Mouse (Mus musculus) liver, embryonic 15.5 days (tissue): ENCODE measurements around the gene D930048N14Rik. TPM values are rescaled to one million over a fixed set of nuclear protein-coding genes. Genes with fewer than 3 reads are reported as not detected.
"Not testable (repeated sequence)": the region's sequence is repeated elsewhere in the genome, so short reads cannot be mapped to it uniquely, and the experiment has no call there.

Experiments used
- ATAC-seq: fragments of 200-750 bp; cut with Nextera tagmentation; 2 replicates; pipeline ENCODE4 v1.8.0; 2017; ENCODE audit warnings: moderate number of reproducible peaks, mild to moderate bottlenecking, moderate library complexity; ENCODE audit not compliant: insufficient read depth
- H3K27ac ChIP-seq: fragments of 300-500 bp; sonication (generic); replicated peaks from 2 replicates; pipeline ENCODE4 v1.5.1; 2015; ENCODE audit warnings: mild to moderate bottlenecking, inconsistent platforms
- H3K27me3 ChIP-seq: fragments of 300-500 bp; sonication (generic); 2 replicates; pipeline ENCODE4 v1.6.1; 2015; ENCODE audit warnings: mild to moderate bottlenecking, inconsistent platforms
- H3K36me3 ChIP-seq: fragments of 300-500 bp; sonication (generic); replicated peaks from 2 replicates; pipeline ENCODE4 v1.6.1; 2015; ENCODE audit warnings: moderate library complexity, mild to moderate bottlenecking, inconsistent platforms
- H3K4me1 ChIP-seq: fragments of 300-500 bp; sonication (generic); replicated peaks from 2 replicates; pipeline ENCODE4 v1.6.1; 2015; ENCODE audit warnings: inconsistent platforms
- H3K4me2 ChIP-seq: fragments of 300-500 bp; sonication (generic); 2 replicates; pipeline ENCODE4 v1.6.1; 2015; ENCODE audit warnings: moderate library complexity, mild to moderate bottlenecking, inconsistent platforms
- H3K4me3 ChIP-seq: fragments of 300-500 bp; sonication (generic); replicated peaks from 2 replicates; pipeline ENCODE4 v1.5.1; 2015; ENCODE audit warnings: mild to moderate bottlenecking, inconsistent platforms
- H3K9ac ChIP-seq: fragments of 300-500 bp; sonication (generic); 2 replicates; pipeline ENCODE4 v1.6.1; 2015; ENCODE audit warnings: moderate library complexity, mild to moderate bottlenecking, inconsistent platforms
- H3K9me3 ChIP-seq: fragments of 300-500 bp; sonication (generic); replicated peaks from 2 replicates; pipeline ENCODE4 v1.6.1; 2016; ENCODE audit warnings: inconsistent platforms
- WGBS: fragments of 180-500 bp; shearing (Covaris S2); methylation state at CpG from one replicate; pipeline ENCODE4 v1.1.7; 2015; ENCODE audit warnings: mixed read lengths; ENCODE audit not compliant: insufficient replicate concordance; 5-methylcytosine and 5-hydroxymethylcytosine counted together
- polyA plus RNA-seq: library from polyadenylated mRNA; unstranded; fragments of >200 nt; fragmentation: Nextera tagmentation; extraction: Ambion mirVana; gene quantifications from 2 replicates; pipeline ENCODE4 v1.2.1, GENCODE M21; 2015

The D930048N14Rik gene
- 0.36 and 0.60 TPM in 2 replicates for polyA plus RNA-seq

- H3K9ac ChIP-seq: peak within 1 kb of the TSS; percentile 49; the same call in 1 of the 2 replicates
- H3K4me2 ChIP-seq: peak within 1 kb of the TSS; percentile 76
- ATAC-seq: peak; percentile 62
- peaks cover 63% of the 10 kb centered on the region for H3K27me3 ChIP-seq
- no peaks in the 10 kb centered on the region for H3K36me3 ChIP-seq
- H3K4me3 ChIP-seq: peak within 1 kb of the TSS; percentile 61
- WGBS: 2% methylated on average over 70 of the region's 70 CpGs
- H3K4me1 ChIP-seq: peaks cover 30% of the 10 kb centered on the region
- no peak within 1 kb of the TSS for H3K27ac ChIP-seq
- H3K9me3 ChIP-seq: no peaks in the 10 kb centered on the region
Observed at GRCm38 (mm10) chr11:51650691-51651515, at the start of gene D930048N14Rik, which contains the start of gene N4bp3. TSS of gene D930048N14Rik (plus strand) at chr11:51650954. TSS of gene N4bp3 (minus strand) at chr11:51650842.

GRCm38 (mm10) chr11:51602253-51602652 is 48.5 kb upstream of the D930048N14Rik start:
- peaks cover 59% of the 10 kb centered on the region for H3K4me1 ChIP-seq
- no peak overlapping the region for H3K4me3 ChIP-seq
- peaks cover 85% of the 10 kb centered on the region for H3K36me3 ChIP-seq
- WGBS: 74% methylated on average over 3 of the region's 3 CpGs
- no peaks in the 10 kb centered on the region for H3K9me3 ChIP-seq
- H3K27ac ChIP-seq: no peak overlapping the region
- no peaks in the 10 kb centered on the region for H3K27me3 ChIP-seq
- no peak overlapping the region for H3K9ac ChIP-seq
- H3K4me2 ChIP-seq: no peak overlapping the region
- no peak for ATAC-seq

GRCm38 (mm10) chr11:51605602-51606446 is 44.9 kb upstream of the D930048N14Rik start:
- Histone ChIP-seq H3K36me3 (peaks cover 50% of the 10 kb centered on the region), H3K27ac (peak overlapping the region; percentile 91), H3K4me1 (peaks cover 77% of the 10 kb centered on the region), H3K4me3 (peak overlapping the region; percentile 90), H3K9me3 (no peaks in the 10 kb centered on the region), H3K4me2 (peak overlapping the region; percentile 84), H3K27me3 (no peaks in the 10 kb centered on the region), H3K9ac (peak overlapping the region; percentile 92)
- peak; percentile 73 for ATAC-seq
- WGBS: under 1% methylated on average over 81 of the region's 81 CpGs

GRCm38 (mm10) chr11:51606447-51607095 is 44.2 kb upstream of the D930048N14Rik start, which contains the start of gene Hnrnpab:
TSS of gene Hnrnpab (minus strand) at chr11:51606847.
- Histone ChIP-seq H3K27ac (peak within 1 kb of the TSS; percentile 91), H3K9me3 (no peaks in the 10 kb centered on the region), H3K27me3 (no peaks in the 10 kb centered on the region), H3K9ac (peak within 1 kb of the TSS; percentile 92), H3K4me3 (peak within 1 kb of the TSS; percentile 90), H3K36me3 (peaks cover 42% of the 10 kb centered on the region), H3K4me1 (peaks cover 74% of the 10 kb centered on the region), H3K4me2 (peak within 1 kb of the TSS; percentile 84)
- ATAC-seq: peak; percentile 82
- WGBS: under 1% methylated on average over 91 of the region's 91 CpGs

DNA sequence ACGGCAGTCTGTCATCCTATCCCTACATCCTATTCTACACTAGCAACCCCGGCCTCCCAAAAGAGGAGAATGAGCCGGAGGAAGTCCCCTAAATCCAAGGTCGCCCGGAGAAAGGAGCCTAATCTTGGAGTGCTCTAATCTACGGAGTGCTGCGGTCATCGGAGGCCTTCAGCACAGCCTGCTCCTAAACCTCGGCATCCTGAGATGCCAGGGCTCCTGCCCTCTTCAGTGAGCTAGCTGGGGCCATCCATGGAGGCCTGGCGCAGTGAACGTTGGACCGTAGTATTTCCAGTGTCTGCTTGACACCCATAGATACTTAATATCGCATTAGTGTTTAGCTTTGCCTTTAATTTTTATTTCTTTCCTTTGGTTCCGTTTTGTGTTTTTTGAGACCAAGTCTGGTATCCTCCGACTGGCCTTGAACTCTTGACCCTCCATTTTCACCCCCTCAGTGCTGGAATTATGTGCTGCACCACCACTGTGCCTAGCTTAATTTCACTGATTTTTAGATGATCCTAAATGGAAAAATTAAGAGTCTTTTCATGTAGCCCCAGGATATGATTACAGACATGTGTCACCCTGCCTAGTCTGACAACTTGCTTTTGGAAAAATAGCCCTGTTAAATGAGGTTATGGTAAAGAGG is 43.5 kb upstream of the D930048N14Rik start:
- peak; percentile 45 for ATAC-seq
- H3K9ac ChIP-seq: peak overlapping the region; percentile 72
- peaks cover 36% of the 10 kb centered on the region for H3K36me3 ChIP-seq
- no peaks in the 10 kb centered on the region for H3K27me3 ChIP-seq
- peak overlapping the region; percentile 90 for H3K4me3 ChIP-seq
- H3K27ac ChIP-seq: peak overlapping the region; percentile 88
- peak overlapping the region; percentile 84 for H3K4me2 ChIP-seq
- no peaks in the 10 kb centered on the region for H3K9me3 ChIP-seq
- WGBS: 7% methylated on average over 15 of the region's 15 CpGs
- H3K4me1 ChIP-seq: peaks cover 69% of the 10 kb centered on the region

DNA sequence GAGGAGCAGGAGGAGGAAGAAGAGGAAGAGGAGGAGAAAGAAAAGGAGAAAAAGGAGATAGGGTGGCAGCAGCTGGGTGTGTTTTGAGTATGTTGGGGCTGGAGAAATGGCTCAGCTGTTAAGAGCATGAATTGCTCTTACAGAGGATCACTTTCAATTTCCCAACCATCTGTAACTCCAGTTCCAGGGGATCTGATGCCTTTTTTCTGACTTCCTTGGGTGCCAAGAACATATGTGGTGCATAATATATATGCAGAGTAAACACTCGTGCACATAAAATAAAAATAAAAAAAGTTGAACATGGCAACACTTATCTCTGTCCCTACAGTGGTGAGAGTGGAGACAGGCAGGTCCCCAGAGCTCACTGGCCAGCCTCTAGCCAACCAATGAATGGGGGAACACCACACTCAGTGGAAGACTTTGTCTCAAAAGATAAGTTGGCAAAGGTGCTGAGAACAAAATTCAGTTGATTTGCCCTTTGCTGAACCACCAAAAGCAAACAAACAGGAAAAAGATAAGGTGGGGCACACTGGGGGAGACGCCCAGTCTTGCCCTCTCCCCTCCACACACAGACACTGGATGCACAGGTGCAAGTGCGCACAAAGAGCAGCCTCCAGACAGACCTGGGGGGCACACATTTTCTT is 41.4 kb upstream of the D930048N14Rik start:
- H3K27me3 ChIP-seq: no peaks in the 10 kb centered on the region
- peak overlapping the region; percentile 56 for H3K4me2 ChIP-seq
- ATAC-seq: peak; percentile 37; the same call in 1 of the 2 replicates
- H3K27ac ChIP-seq: peak overlapping the region; percentile 86
- H3K9ac ChIP-seq: peak overlapping the region; percentile 15; the same call in 1 of the 2 replicates
- peaks cover 47% of the 10 kb centered on the region for H3K4me1 ChIP-seq
- H3K36me3 ChIP-seq: peaks cover 14% of the 10 kb centered on the region
- H3K9me3 ChIP-seq: no peaks in the 10 kb centered on the region
- H3K4me3 ChIP-seq: no peak overlapping the region
- WGBS: 9% methylated on average over 3 of the region's 3 CpGs

DNA sequence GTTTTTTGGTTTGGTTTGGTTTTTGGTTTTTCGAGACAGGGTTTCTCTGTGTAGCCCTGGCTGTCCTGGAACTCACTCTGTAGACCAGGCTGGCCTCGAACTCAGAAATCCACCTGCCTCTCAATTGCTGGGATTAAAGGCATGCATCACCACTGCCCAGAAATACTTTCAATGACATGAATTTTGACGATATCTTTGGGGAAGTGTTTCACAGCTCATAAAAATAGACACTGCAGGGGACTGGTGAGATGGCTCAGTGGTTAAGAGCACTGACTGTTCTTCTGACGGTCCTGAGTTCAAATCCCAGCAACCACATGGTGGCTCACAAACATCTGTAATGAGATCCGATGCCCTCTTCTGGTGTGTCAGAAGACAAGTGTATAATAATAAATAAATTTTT is 40.8 kb upstream of the D930048N14Rik start:
- Histone ChIP-seq H3K4me1 (peaks cover 45% of the 10 kb centered on the region), H3K27ac (peak overlapping the region; percentile 86), H3K9ac (peak overlapping the region; percentile 15; the same call in 1 of the 2 replicates), H3K4me2 (peak overlapping the region; percentile 56)
- not testable (repeated sequence) for H3K27me3 ChIP-seq, H3K9me3 ChIP-seq, ATAC-seq, H3K36me3 ChIP-seq, H3K4me3 ChIP-seq
- WGBS: 47% methylated on average over 5 of the region's 5 CpGs

DNA sequence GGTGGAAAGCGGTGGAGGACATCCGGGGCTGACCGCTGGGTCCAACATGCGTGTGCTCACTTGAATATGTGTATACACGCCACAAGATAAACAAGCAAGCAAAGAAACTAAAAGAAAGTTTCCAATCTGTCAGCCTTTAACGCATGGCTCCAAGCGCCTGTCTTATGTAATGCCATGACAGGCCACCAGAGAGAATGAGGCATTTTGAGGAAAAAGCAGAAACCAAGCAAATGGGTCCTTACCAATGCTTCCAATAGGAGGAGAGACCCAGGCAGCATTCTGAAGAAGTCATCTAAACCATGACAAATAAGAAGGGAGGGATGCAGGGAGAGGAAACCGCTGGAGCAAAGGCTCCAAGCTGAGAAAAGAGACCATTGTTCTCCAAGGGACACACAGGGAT is 36.5 kb upstream of the D930048N14Rik start:
- Histone ChIP-seq H3K9me3 (no peaks in the 10 kb centered on the region), H3K27me3 (no peaks in the 10 kb centered on the region), H3K36me3 (no peaks in the 10 kb centered on the region), H3K4me3 (no peak overlapping the region), H3K27ac (no peak overlapping the region), H3K4me1 (peaks cover 48% of the 10 kb centered on the region), H3K9ac (no peak overlapping the region), H3K4me2 (no peak overlapping the region)
- 83% methylated on average over 8 of the region's 8 CpGs for WGBS
- no peak for ATAC-seq

DNA sequence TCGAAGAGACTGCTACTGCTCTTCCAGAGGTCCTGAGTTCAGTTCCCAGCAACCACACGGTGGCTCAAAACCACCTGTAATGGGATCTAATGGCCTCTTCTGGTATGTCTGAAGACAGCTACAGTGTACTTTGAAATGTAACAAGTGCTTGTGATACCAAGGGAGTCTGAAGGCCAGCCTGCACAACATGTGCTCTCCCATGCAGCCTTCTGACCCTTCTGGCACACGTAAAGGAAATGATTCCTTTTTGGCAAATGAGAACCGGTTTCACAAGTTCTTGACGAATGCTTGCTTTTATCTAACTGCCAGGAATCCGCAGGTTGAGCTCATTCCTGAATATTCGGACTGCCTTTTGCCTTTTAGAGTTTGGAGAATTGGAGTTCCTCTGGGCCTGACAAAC is 35.6 kb upstream of the D930048N14Rik start:
- no peak for ATAC-seq
- H3K27ac ChIP-seq: peak overlapping the region; percentile 88
- H3K9me3 ChIP-seq: no peaks in the 10 kb centered on the region
- WGBS: 25% methylated on average over 7 of the region's 7 CpGs
- peak overlapping the region; percentile 72 for H3K9ac ChIP-seq
- H3K4me3 ChIP-seq: peak overlapping the region; percentile 56
- H3K4me2 ChIP-seq: peak overlapping the region; percentile 81
- H3K27me3 ChIP-seq: no peaks in the 10 kb centered on the region
- no peaks in the 10 kb centered on the region for H3K36me3 ChIP-seq
- peaks cover 44% of the 10 kb centered on the region for H3K4me1 ChIP-seq

DNA sequence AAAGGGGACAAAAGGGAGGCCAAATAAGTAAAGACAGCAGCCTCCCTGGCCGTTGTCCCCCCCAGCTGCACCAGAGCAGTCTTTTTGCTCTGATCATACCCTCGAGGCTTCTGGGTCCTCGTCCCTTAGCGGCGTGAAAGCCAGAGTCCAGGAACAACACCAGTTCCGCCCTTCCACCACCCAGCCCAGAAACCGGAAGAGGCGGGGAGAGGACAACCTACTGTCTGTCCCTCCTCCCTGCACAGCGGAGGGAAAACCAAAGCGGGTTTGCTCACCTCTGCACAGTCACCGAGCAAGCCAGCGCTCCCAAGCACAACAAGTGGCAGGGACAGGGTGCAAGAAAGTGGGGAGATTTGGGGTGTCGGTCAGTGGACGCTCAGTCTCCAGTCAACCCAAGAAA is 35.2 kb upstream of the D930048N14Rik start:
- peak overlapping the region; percentile 72 for H3K9ac ChIP-seq
- H3K27me3 ChIP-seq: no peaks in the 10 kb centered on the region
- H3K4me3 ChIP-seq: peak overlapping the region; percentile 56
- WGBS: 1% methylated on average over 14 of the region's 14 CpGs
- H3K36me3 ChIP-seq: no peaks in the 10 kb centered on the region
- H3K9me3 ChIP-seq: no peaks in the 10 kb centered on the region
- ATAC-seq: peak; percentile 80
- peak overlapping the region; percentile 88 for H3K27ac ChIP-seq
- peaks cover 47% of the 10 kb centered on the region for H3K4me1 ChIP-seq
- H3K4me2 ChIP-seq: peak overlapping the region; percentile 81
